Mouse (Mus musculus) CH12.LX (cell line): ENCODE results near the gene Taok1.

Experiments
- BHLHE40 ChIP-seq: IDR thresholded peaks from 2 replicates; pipeline ENCODE4 v1.6.1; 2011; ENCODE audit warnings: mild to moderate bottlenecking, low read depth, low read length, improper control_type of control experiment
- CHD2 ChIP-seq: IDR thresholded peaks from 2 replicates; pipeline ENCODE4 v1.6.1; 2011; ENCODE audit warnings: low read length, improper control_type of control experiment
- CTCF ChIP-seq, 2 experiments: IDR thresholded peaks in 1 of 2; conservative IDR thresholded peaks in 1 of 2; 2 replicates each; pipeline ENCODE4 v1.5.1; 2011 to 2012; ENCODE audit warnings: low read depth in 2 of 2, low read length in 2 of 2, improper control_type of control experiment in 1 of 2, inconsistent platforms in 1 of 2, mild to moderate bottlenecking in 1 of 2, moderate library complexity in 1 of 2
- EP300 ChIP-seq: IDR thresholded peaks from 2 replicates; pipeline ENCODE4 v1.6.1; 2011; ENCODE audit warnings: low read length, improper control_type of control experiment
- MAX ChIP-seq: IDR thresholded peaks from 2 replicates; pipeline ENCODE4 v1.6.1; 2011; ENCODE audit warnings: low read length, improper control_type of control experiment
- MXI1 ChIP-seq: IDR thresholded peaks from 2 replicates; pipeline ENCODE4 v1.6.1; 2011; ENCODE audit warnings: mild to moderate bottlenecking, low read depth, low read length, improper control_type of control experiment
- POLR2A ChIP-seq: IDR thresholded peaks from 2 replicates; pipeline ENCODE4 v1.6.1; 2011; ENCODE audit warnings: low read depth, mild to moderate bottlenecking, improper control_type of control experiment, low read length
- RAD21 ChIP-seq: IDR thresholded peaks from 2 replicates; pipeline ENCODE4 v1.6.1; 2011; ENCODE audit warnings: low read depth, mild to moderate bottlenecking, low read length, improper control_type of control experiment, moderate library complexity
- RCOR1 ChIP-seq: conservative IDR thresholded peaks from 2 replicates; pipeline ENCODE4 v1.6.1; 2012; ENCODE audit warnings: low read depth, mild to moderate bottlenecking, inconsistent platforms, low read length, improper control_type of control experiment
- SIN3A ChIP-seq: IDR thresholded peaks from 2 replicates; pipeline ENCODE4 v1.6.1; 2012; ENCODE audit warnings: low read length, improper control_type of control experiment, inconsistent platforms
- SMC3 ChIP-seq: IDR thresholded peaks from 2 replicates; pipeline ENCODE4 v1.6.1; 2011; ENCODE audit warnings: low read depth, low read length, improper control_type of control experiment
- USF1 ChIP-seq: IDR thresholded peaks from 2 replicates; pipeline ENCODE4 v1.6.1; 2014; ENCODE audit warnings: low read depth, mild to moderate bottlenecking, inconsistent platforms, low read length, improper control_type of control experiment
- USF2 ChIP-seq: conservative IDR thresholded peaks from 2 replicates; pipeline ENCODE4 v1.6.1; 2011; ENCODE audit warnings: low read depth, low read length, improper control_type of control experiment
- ZNF384 ChIP-seq: IDR thresholded peaks from 2 replicates; pipeline ENCODE4 v1.6.1; 2012; ENCODE audit warnings: low read depth, low read length, improper control_type of control experiment, inconsistent platforms

GRCm38 (mm10) chr11:77514832-77515636 lies 92.6 kb downstream of the Taok1 start, which contains the start of gene Abhd15:
- TF ChIP-seq RAD21: no peak
- TF ChIP-seq MAX: no peak
- TF ChIP-seq CHD2: no peak
- TF ChIP-seq MXI1: no peak
- 0 out of 4 replicates have a peak, but pooled peaks of 1 of the 2 experiments have one; percentile 5 for TF ChIP-seq CTCF (conservative IDR thresholded peaks at IDR 0.05 in 1 of 2, IDR thresholded peaks at IDR 0.05 in 1 of 2; ENCODE audit: low read depth in 2 of 2, low read length in 2 of 2)
- TF ChIP-seq POLR2A: no peak
- no peak for TF ChIP-seq ZNF384
- no peak for TF ChIP-seq USF1
- no peak for TF ChIP-seq BHLHE40
- no peak for TF ChIP-seq RCOR1
- no peak for TF ChIP-seq EP300
- TF ChIP-seq SMC3: no peak
- TF ChIP-seq SIN3A: no peak
- TF ChIP-seq USF2: no peak
